Mouse (Mus musculus) testis, adult 2 months (tissue): ENCODE results near the gene Ifi27. TPM values are rescaled to one million over a fixed set of nuclear protein-coding genes. Genes with fewer than 3 reads are reported as not detected.

ENCODE experiments used
- H3K27ac ChIP-seq: fragments of 200-500 bp; 2 replicates; pipeline ENCODE4 v1.5.1; 2012; ENCODE audit warnings: low read depth, low read length; ENCODE audit not compliant: control insufficient read depth, insufficient read depth
- H3K27me3 ChIP-seq: fragments of 200-500 bp; 2 replicates; pipeline ENCODE4 v1.6.1; 2012; ENCODE audit warnings: mild to moderate bottlenecking, low read length, moderate library complexity; ENCODE audit not compliant: control insufficient read depth, insufficient read depth
- H3K36me3 ChIP-seq: fragments of 200-500 bp; 2 replicates; pipeline ENCODE4 v1.6.1; 2012; ENCODE audit warnings: mild to moderate bottlenecking, low read length; ENCODE audit not compliant: control insufficient read depth, insufficient read depth
- H3K4me1 ChIP-seq: fragments of 200-500 bp; 2 replicates; pipeline ENCODE4 v1.6.1; 2012; ENCODE audit warnings: low read length; ENCODE audit not compliant: control insufficient read depth, insufficient read depth
- H3K4me3 ChIP-seq: fragments of 200-500 bp; 2 replicates; pipeline ENCODE4 v1.5.1; 2012; ENCODE audit warnings: low read depth, mild to moderate bottlenecking, low read length, moderate library complexity, mixed read lengths; ENCODE audit not compliant: control insufficient read depth
- CTCF ChIP-seq: fragments of 200-500 bp; IDR thresholded peaks from 2 replicates; pipeline ENCODE4 v1.5.1; 2012; ENCODE audit warnings: low read depth, mild to moderate bottlenecking, inconsistent platforms, low read length, moderate library complexity; ENCODE audit not compliant: control insufficient read depth, insufficient read depth, insufficient replicate concordance
- POLR2A ChIP-seq: fragments of 200-500 bp; IDR thresholded peaks from 2 replicates; pipeline ENCODE4 v1.6.1; 2012; ENCODE audit warnings: low read depth, mild to moderate bottlenecking, inconsistent platforms, low read length, moderate library complexity; ENCODE audit not compliant: control insufficient read depth
- polyA plus RNA-seq: library from polyadenylated mRNA; depleted of rRNA; stranded (reverse); fragments of >200 nt; gene quantifications from 2 replicates; pipeline ENCODE4 v1.2.3, GENCODE M21; 2012

Gene Ifi27
- polyA plus RNA-seq, 1 experiment, result 53.0 TPM

GRCm38 (mm10) chr12:103396751-103397150, 37.3 kb upstream of the Ifi27 start:
- no peak for TF ChIP-seq CTCF
- TF ChIP-seq POLR2A, result no peak
- no peaks in the 10 kb centered on the region; the same call in 1 of the 2 replicates for H3K4me1 ChIP-seq
- no peak overlapping the region for H3K27ac ChIP-seq
- no peaks in the 10 kb centered on the region for H3K36me3 ChIP-seq
- no peak overlapping the region for H3K4me3 ChIP-seq
- H3K27me3 ChIP-seq, result no peaks in the 10 kb centered on the region

GRCm38 (mm10) chr12:103404131-103404530, 29.9 kb upstream of the Ifi27 start:
- Histone ChIP-seq H3K27ac (no peak overlapping the region), H3K4me1 (no peaks in the 10 kb centered on the region), H3K27me3 (no peaks in the 10 kb centered on the region), H3K4me3 (no peak overlapping the region), H3K36me3 (no peaks in the 10 kb centered on the region; the same call in 1 of the 2 replicates)
- TF ChIP-seq CTCF (no peak), POLR2A (no peak)

- Histone ChIP-seq H3K36me3 (no peaks in the 10 kb centered on the region; the same call in none of the 2 replicates), H3K4me3 (no peak within 1 kb of the TSS), H3K4me1 (no peaks in the 10 kb centered on the region), H3K27me3 (no peaks in the 10 kb centered on the region), H3K27ac (no peak within 1 kb of the TSS)
- TF ChIP-seq CTCF, result no peak
- no peak for TF ChIP-seq POLR2A
Observed at GRCm38 (mm10) chr12:103407720-103408119, 26.3 kb upstream of the Ifi27 start, which contains the start of gene 9330161L09Rik. 9330161L09Rik (minus strand) TSS chr12:103407820.

- Histone ChIP-seq H3K4me3 (no peak overlapping the region), H3K36me3 (no peaks in the 10 kb centered on the region; the same call in none of the 2 replicates), H3K27me3 (no peaks in the 10 kb centered on the region), H3K27ac (no peak overlapping the region), H3K4me1 (no peaks in the 10 kb centered on the region)
- no peak for TF ChIP-seq POLR2A
- TF ChIP-seq CTCF, result no peak
Observed at GRCm38 (mm10) chr12:103408144-103408543, 25.9 kb upstream of the Ifi27 start.

- no peaks in the 10 kb centered on the region for H3K27me3 ChIP-seq
- peak overlapping the region; percentile 91 for H3K27ac ChIP-seq
Observed at GRCm38 (mm10) chr12:103425016-103425728, 8.8 kb upstream of the Ifi27 start.

GRCm38 (mm10) chr12:103425729-103426470, 8.1 kb upstream of the Ifi27 start, which contains the start of gene Ddx24:
Ddx24 (minus strand) TSS chr12:103425830.
- Histone ChIP-seq H3K27ac (peak within 1 kb of the TSS; percentile 91), H3K4me3 (peak within 1 kb of the TSS; percentile 97), H3K27me3 (no peaks in the 10 kb centered on the region), H3K36me3 (peaks cover 2% of the 10 kb centered on the region; the same call in 1 of the 2 replicates), H3K4me1 (peaks cover 6% of the 10 kb centered on the region)
- TF ChIP-seq POLR2A (peak; percentile 93), CTCF (peak; percentile 66)

More at GRCm38 (mm10) chr12:103425016-103425728, 8.8 kb upstream of the Ifi27 start:
- H3K36me3 ChIP-seq, result peaks cover 2% of the 10 kb centered on the region; the same call in 1 of the 2 replicates
- H3K4me1 ChIP-seq, result peaks cover 6% of the 10 kb centered on the region
- TF ChIP-seq CTCF (no peak), POLR2A (no peak)
- H3K4me3 ChIP-seq, result peak overlapping the region; percentile 97

- Histone ChIP-seq H3K4me1 (peaks cover 6% of the 10 kb centered on the region), H3K27me3 (no peaks in the 10 kb centered on the region), H3K4me3 (no peak overlapping the region), H3K27ac (no peak overlapping the region), H3K36me3 (peaks cover 2% of the 10 kb centered on the region; the same call in 1 of the 2 replicates)
- no peak for TF ChIP-seq POLR2A
- peak; percentile 7; the same call in 1 of the 2 replicates for TF ChIP-seq CTCF
Observed at GRCm38 (mm10) chr12:103426710-103427109, 7.3 kb upstream of the Ifi27 start.
